Mouse (Mus musculus) adrenal gland, adult 10 weeks (tissue): ENCODE measurements around the gene Olfr497. TPM values are rescaled to one million over a fixed set of nuclear protein-coding genes. Genes with fewer than 3 reads are reported as not detected.

Source experiments
- polyA plus RNA-seq: library from polyadenylated mRNA; stranded (reverse); fragments of 350-450 nt; fragmentation: Illumina TruSeq; extraction: RNeasy Lipid Tissue Mini Kit (QIAGEN cat#74804); gene quantifications from one replicate; pipeline ENCODE4 v1.2.3, GENCODE M21; 2014; ENCODE audit warnings: low read depth, low replicate concordance

The Olfr497 gene
- polyA plus RNA-seq, result not detected

GRCm38 (mm10) chr7:108420121-108420520 is at the start of gene Olfr497:
Gene Olfr497 (plus strand): TSS chr7:108420421.

GRCm38 (mm10) chr7:108392867-108393266 is 27.4 kb upstream of the Olfr497 start, which contains the start of gene Olfr495:
Gene Olfr495 (plus strand): TSS chr7:108393167.

GRCm38 (mm10) chr7:108465026-108465425 is 44.8 kb downstream of the Olfr497 start, which contains the start of gene Olfr498:
Gene Olfr498 (plus strand): TSS chr7:108465326.

Other genes with a start within 250 kb of the Olfr497 start
- not detected for gene Olfr486, start 247.7 kb upstream of the Olfr497 start, polyA plus RNA-seq
- gene Olfr487, start 205.8 kb upstream of the Olfr497 start, polyA plus RNA-seq, result not detected
- gene Olfr488, start 162.1 kb upstream of the Olfr497 start, polyA plus RNA-seq, result not detected
- not detected for gene Olfr490, start 131.5 kb upstream of the Olfr497 start, polyA plus RNA-seq
- gene Olfr491, start 107.0 kb upstream of the Olfr497 start, polyA plus RNA-seq, result not detected
- gene Olfr492, start 96.7 kb upstream of the Olfr497 start, polyA plus RNA-seq, result not detected
- gene Olfr493, start 73.4 kb upstream of the Olfr497 start, polyA plus RNA-seq, result not detected
- not detected for gene Olfr494, start 55.1 kb upstream of the Olfr497 start, polyA plus RNA-seq
- gene Olfr495, start 27.3 kb upstream of the Olfr497 start, polyA plus RNA-seq, result not detected
- gene Olfr498, start 44.9 kb downstream of the Olfr497 start, polyA plus RNA-seq, result not detected
- gene Olfr502, start 104.6 kb downstream of the Olfr497 start, polyA plus RNA-seq, result not detected
- not detected for gene Olfr503, start 124.1 kb downstream of the Olfr497 start, polyA plus RNA-seq
- gene Olfr504, start 145.4 kb downstream of the Olfr497 start, polyA plus RNA-seq, result not detected
- not detected for gene Olfr506, start 190.4 kb downstream of the Olfr497 start, polyA plus RNA-seq
- gene Olfr507, start 201.4 kb downstream of the Olfr497 start, polyA plus RNA-seq, result not detected
- gene Olfr508, start 209.6 kb downstream of the Olfr497 start, polyA plus RNA-seq, result not detected
- not detected for gene Olfr509, start 231.5 kb downstream of the Olfr497 start, polyA plus RNA-seq
- gene Olfr510, start 246.0 kb downstream of the Olfr497 start, polyA plus RNA-seq, result not detected